Mouse (Mus musculus): Measurements from ENCODE around the gene Tbc1d10b. TPM values are rescaled to one million over a fixed set of nuclear protein-coding genes. Genes with fewer than 3 reads are reported as not detected.
A peak's percentile ranks its signal among the peaks of the same experiment; 100 is the strongest.
"Not testable (repeated sequence)": the region's sequence is repeated elsewhere in the genome, so short reads cannot be mapped to it uniquely, and the experiment has no call there.

Gene Tbc1d10b
- polyA plus RNA-seq, 1 experiment, result 62.8 TPM

DNA sequence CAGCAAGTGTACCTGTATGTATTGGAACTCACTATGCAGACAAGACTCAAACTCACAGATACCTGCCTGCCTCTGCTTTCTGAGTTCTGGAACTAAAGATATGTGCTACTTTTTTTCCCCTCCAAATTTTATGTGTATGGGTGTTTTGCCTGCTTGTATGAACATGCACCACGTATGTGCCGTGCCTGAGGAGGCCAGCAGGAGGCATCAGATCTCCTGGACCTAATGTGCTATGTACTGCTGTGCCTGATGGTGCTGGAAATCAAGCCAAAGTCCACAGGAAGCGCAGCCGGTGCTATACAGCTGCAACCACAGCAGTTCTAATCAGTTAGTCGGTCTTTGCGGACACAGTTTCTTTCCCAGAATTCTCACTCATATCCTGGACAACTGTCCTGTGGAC, 24.4 kb downstream of the Tbc1d10b start:
- no peaks in the 10 kb centered on the region for H3K79me2 ChIP-seq (ENCODE audit: control insufficient read depth, insufficient read depth)
- no peak overlapping the region for H3K4me3 ChIP-seq
- no peaks in the 10 kb centered on the region for H3K27me3 ChIP-seq (ENCODE audit: control insufficient read depth, insufficient read depth, insufficient read length)
- H3K36me3 ChIP-seq (ENCODE audit: control insufficient read depth, insufficient read depth), result no peaks in the 10 kb centered on the region
- TF ChIP-seq USF1 (IDR thresholded peaks at IDR 0.05; ENCODE audit: low read depth) (no peak), MYOG (IDR thresholded peaks at IDR 0.05; ENCODE audit: control insufficient read depth in 1 of 3, insufficient read depth in 1 of 3, insufficient read length in 2 of 3, low read depth in 2 of 3) (no peak), MYOD1 (IDR thresholded peaks at IDR 0.05; ENCODE audit: control insufficient read depth in 1 of 3, insufficient read length in 2 of 3, low read depth in 2 of 3) (no peak), CEBPB (IDR thresholded peaks at IDR 0.05; ENCODE audit: insufficient read depth, poor library complexity, severe bottlenecking) (no peak), TCF3 (IDR thresholded peaks at IDR 0.05; ENCODE audit: insufficient read length, low read depth) (no peak), TCF12 (IDR thresholded peaks at IDR 0.05; ENCODE audit: insufficient read depth, poor library complexity, severe bottlenecking) (no peak)
- H3ac ChIP-seq (ENCODE audit: control insufficient read depth, insufficient read length), result no peak overlapping the region
- H3K4me2 ChIP-seq (ENCODE audit: low read depth), result no peak overlapping the region

DNA sequence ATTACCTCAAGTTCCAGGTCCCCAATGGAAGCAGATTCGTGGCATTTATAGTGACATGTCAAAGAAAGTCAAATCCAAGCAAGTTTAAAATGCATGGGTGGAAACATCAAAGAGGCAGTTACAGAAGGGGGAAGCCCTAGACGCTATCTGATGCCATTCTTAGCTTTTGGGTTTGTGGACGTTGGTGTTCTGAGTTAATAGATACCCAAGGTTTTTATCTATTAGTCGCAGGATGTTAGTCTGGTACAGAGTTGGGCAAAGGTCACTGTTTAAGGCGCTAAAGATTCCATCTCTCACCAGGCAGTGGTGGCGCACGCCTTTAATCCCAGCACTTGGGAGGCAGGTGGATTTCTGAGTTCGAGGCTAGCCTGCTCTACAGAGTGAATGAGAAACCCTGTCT, 24.9 kb downstream of the Tbc1d10b start:
- H3K27me3 ChIP-seq (ENCODE audit: control insufficient read depth, insufficient read depth, insufficient read length), result no peaks in the 10 kb centered on the region
- H3K4me3 ChIP-seq, result no peak overlapping the region
- H3K79me2 ChIP-seq (ENCODE audit: control insufficient read depth, insufficient read depth), result no peaks in the 10 kb centered on the region
- no peak overlapping the region for H3K4me2 ChIP-seq (ENCODE audit: low read depth)
- TF ChIP-seq MAX (IDR thresholded peaks at IDR 0.05; ENCODE audit: low read depth), result no peak
- no peak for TF ChIP-seq MYOG (IDR thresholded peaks at IDR 0.05; ENCODE audit: control insufficient read depth in 1 of 3, insufficient read depth in 1 of 3, insufficient read length in 2 of 3, low read depth in 2 of 3)
- no peak for TF ChIP-seq TCF12 (IDR thresholded peaks at IDR 0.05; ENCODE audit: insufficient read depth, poor library complexity, severe bottlenecking)
- TF ChIP-seq E2F4 (IDR thresholded peaks at IDR 0.05; ENCODE audit: insufficient read depth), result no peak
- no peak for TF ChIP-seq POLR2AphosphoS2 (IDR thresholded peaks at IDR 0.05; ENCODE audit: insufficient read length, low read depth)
- no peak for TF ChIP-seq TCF3 (IDR thresholded peaks at IDR 0.05; ENCODE audit: insufficient read length, low read depth)
- no peak for TF ChIP-seq CEBPB (IDR thresholded peaks at IDR 0.05; ENCODE audit: insufficient read depth, poor library complexity, severe bottlenecking)
- TF ChIP-seq MYOD1 (IDR thresholded peaks at IDR 0.05; ENCODE audit: control insufficient read depth in 1 of 3, insufficient read length in 2 of 3, low read depth in 2 of 3), result no peak
- no peak for TF ChIP-seq POLR2A (IDR thresholded peaks at IDR 0.05; ENCODE audit: insufficient read length, low read depth)
- TF ChIP-seq USF1 (IDR thresholded peaks at IDR 0.05; ENCODE audit: low read depth), result no peak
- no peak for TF ChIP-seq SRF (IDR thresholded peaks at IDR 0.05; ENCODE audit: control insufficient read depth, insufficient read length, low read depth)
- no peak overlapping the region for H3ac ChIP-seq (ENCODE audit: control insufficient read depth, insufficient read length)
- no peaks in the 10 kb centered on the region for H3K36me3 ChIP-seq (ENCODE audit: control insufficient read depth, insufficient read depth)

GRCm38 (mm10) chr7:127181724-127182123, 26.5 kb downstream of the Tbc1d10b start:
- not testable (repeated sequence) for H3ac ChIP-seq (ENCODE audit: control insufficient read depth, insufficient read length); H3K36me3 ChIP-seq (ENCODE audit: control insufficient read depth, insufficient read depth)

GRCm38 (mm10) chr7:127180783-127181182, 27.5 kb downstream of the Tbc1d10b start:
- no peak for TF ChIP-seq POLR2AphosphoS2 (IDR thresholded peaks at IDR 0.05; ENCODE audit: insufficient read length, low read depth)
- no peak for TF ChIP-seq E2F4 (IDR thresholded peaks at IDR 0.05; ENCODE audit: insufficient read depth)
- no peak for TF ChIP-seq TCF3 (IDR thresholded peaks at IDR 0.05; ENCODE audit: insufficient read length, low read depth)
- TF ChIP-seq MYOD1 (IDR thresholded peaks at IDR 0.05; ENCODE audit: control insufficient read depth in 1 of 3, insufficient read length in 2 of 3, low read depth in 2 of 3), result peak in 1 of 3 experiments; percentile 37
- peak in 2 of 3 experiments; percentile 17 to 77 for TF ChIP-seq MYOG (IDR thresholded peaks at IDR 0.05; ENCODE audit: control insufficient read depth in 1 of 3, insufficient read depth in 1 of 3, insufficient read length in 2 of 3, low read depth in 2 of 3)
- no peak for TF ChIP-seq REST (IDR thresholded peaks at IDR 0.05; ENCODE audit: insufficient read depth, insufficient read length)
- no peak for TF ChIP-seq USF1 (IDR thresholded peaks at IDR 0.05; ENCODE audit: low read depth)
- peak; percentile 36 for TF ChIP-seq TCF12 (IDR thresholded peaks at IDR 0.05; ENCODE audit: insufficient read depth, poor library complexity, severe bottlenecking)
- no peak for TF ChIP-seq POLR2A (IDR thresholded peaks at IDR 0.05; ENCODE audit: insufficient read length, low read depth)
- TF ChIP-seq SRF (IDR thresholded peaks at IDR 0.05; ENCODE audit: control insufficient read depth, insufficient read length, low read depth), result no peak
- peak; percentile 56; the same call in 1 of the 2 replicates for TF ChIP-seq CEBPB (IDR thresholded peaks at IDR 0.05; ENCODE audit: insufficient read depth, poor library complexity, severe bottlenecking)
- TF ChIP-seq MAX (IDR thresholded peaks at IDR 0.05; ENCODE audit: low read depth), result no peak
- H3K27me3 ChIP-seq (ENCODE audit: control insufficient read depth, insufficient read depth, insufficient read length), result no peaks in the 10 kb centered on the region
- H3K4me3 ChIP-seq, result no peak overlapping the region
- H3K79me2 ChIP-seq (ENCODE audit: control insufficient read depth, insufficient read depth), result no peaks in the 10 kb centered on the region
- no peaks in the 10 kb centered on the region for H3K36me3 ChIP-seq (ENCODE audit: control insufficient read depth, insufficient read depth)
- H3ac ChIP-seq (ENCODE audit: control insufficient read depth, insufficient read length), result no peak overlapping the region
- peak overlapping the region; percentile 55 for H3K4me2 ChIP-seq (ENCODE audit: low read depth)

More at GRCm38 (mm10) chr7:127181724-127182123, 26.5 kb downstream of the Tbc1d10b start:
- not testable (repeated sequence) for H3K79me2 ChIP-seq (ENCODE audit: control insufficient read depth, insufficient read depth); H3K4me3 ChIP-seq; H3K27me3 ChIP-seq (ENCODE audit: control insufficient read depth, insufficient read depth, insufficient read length)
- H3K4me2 ChIP-seq (ENCODE audit: low read depth), result peak overlapping the region; percentile 55

DNA sequence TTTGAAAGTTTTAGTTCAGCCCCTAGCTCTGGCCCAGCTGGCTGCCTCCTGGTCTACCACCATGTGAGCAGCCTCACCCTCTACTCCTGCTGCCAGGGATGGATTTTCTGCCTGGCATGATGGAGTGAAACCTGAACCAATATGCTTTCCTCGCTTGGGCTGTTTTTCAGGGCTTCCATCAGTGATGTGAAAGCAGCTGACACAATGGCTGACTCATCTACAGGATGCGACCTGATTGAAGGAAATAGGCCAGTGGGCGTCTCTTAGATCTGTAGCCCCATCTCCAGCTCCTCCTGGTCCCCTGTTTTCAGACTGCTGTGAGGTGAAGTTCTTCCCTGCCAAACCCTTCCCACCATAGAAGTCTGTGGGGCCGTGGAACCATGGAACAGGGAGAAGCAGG, 31.3 kb downstream of the Tbc1d10b start:
- Histone ChIP-seq H3K36me3 (ENCODE audit: control insufficient read depth, insufficient read depth) (no peaks in the 10 kb centered on the region), H3K79me2 (ENCODE audit: control insufficient read depth, insufficient read depth) (no peaks in the 10 kb centered on the region), H3K4me2 (ENCODE audit: low read depth) (peak overlapping the region; percentile 6), H3K4me3 (no peak overlapping the region), H3ac (ENCODE audit: control insufficient read depth, insufficient read length) (no peak overlapping the region), H3K27me3 (ENCODE audit: control insufficient read depth, insufficient read depth, insufficient read length) (no peaks in the 10 kb centered on the region)
- TF ChIP-seq TCF3 (IDR thresholded peaks at IDR 0.05; ENCODE audit: insufficient read length, low read depth), result no peak
- peak in 1 of 3 experiments; percentile 36 for TF ChIP-seq MYOD1 (IDR thresholded peaks at IDR 0.05; ENCODE audit: control insufficient read depth in 1 of 3, insufficient read length in 2 of 3, low read depth in 2 of 3)
- no peak for TF ChIP-seq POLR2A (IDR thresholded peaks at IDR 0.05; ENCODE audit: insufficient read length, low read depth)
- no peak for TF ChIP-seq MYOG (IDR thresholded peaks at IDR 0.05; ENCODE audit: control insufficient read depth in 1 of 3, insufficient read depth in 1 of 3, insufficient read length in 2 of 3, low read depth in 2 of 3)
- TF ChIP-seq E2F4 (IDR thresholded peaks at IDR 0.05; ENCODE audit: insufficient read depth), result no peak
- TF ChIP-seq USF1 (IDR thresholded peaks at IDR 0.05; ENCODE audit: low read depth), result peak; percentile 11
- TF ChIP-seq REST (IDR thresholded peaks at IDR 0.05; ENCODE audit: insufficient read depth, insufficient read length), result no peak

All from myocyte (in vitro differentiated cells).